Mouse (Mus musculus) urinary bladder, postnatal 36 days (tissue): Measurements from ENCODE around the gene Sost.

Experiments
- DNase-seq, 2 experiments: peaks; one replicate each; pipeline ENCODE4 v3.0.0; 2022; ENCODE audit warnings: low spot score in 2 of 2, mixed read lengths in 1 of 2

Gene Sost

GRCm38 (mm10) chr11:101946525-101946924, 20.3 kb downstream of the Sost start:
- no peak for DNase-seq

DNA sequence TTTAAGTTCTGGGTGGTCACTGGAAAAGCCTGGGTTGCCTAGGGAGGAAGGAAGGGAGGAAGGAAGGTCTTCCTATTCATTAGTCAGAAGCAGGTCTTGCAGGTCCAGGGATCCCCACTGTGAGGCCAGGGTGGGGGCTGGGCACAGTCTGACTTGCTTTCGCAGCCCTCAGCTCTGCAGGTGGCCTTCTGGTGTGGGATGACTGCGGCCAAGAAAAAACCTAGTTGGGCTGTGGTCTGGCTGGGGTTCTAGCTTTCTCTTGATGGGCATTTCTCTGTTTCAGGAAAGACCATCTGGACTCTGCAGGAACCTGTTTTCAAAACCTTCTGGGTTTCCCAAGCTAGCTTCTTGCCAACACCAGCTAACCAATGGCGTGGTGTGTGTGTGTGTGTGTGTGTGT, 23.8 kb downstream of the Sost start:
- DNase-seq, result no peak

DNA sequence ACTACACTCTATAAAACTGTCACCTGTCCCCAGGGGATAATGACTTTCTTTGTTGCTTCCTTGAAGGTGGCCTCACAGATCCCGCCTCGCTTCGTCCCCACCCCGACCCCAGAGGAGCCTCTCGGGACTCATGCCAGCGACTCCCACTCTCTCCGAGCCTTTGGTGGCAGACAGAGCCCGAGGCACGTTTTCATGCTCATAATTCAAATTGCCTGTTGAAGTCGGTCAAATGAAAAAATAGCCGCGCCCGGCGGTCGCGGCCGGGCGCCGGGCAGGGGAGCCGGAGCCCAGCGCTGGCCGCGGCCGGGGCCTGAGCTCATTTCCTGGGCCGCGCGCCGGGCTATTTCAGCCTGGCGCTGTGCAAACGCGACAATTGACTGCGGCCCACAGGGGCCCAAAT, 29.7 kb downstream of the Sost start:
- peak in 1 of 2 experiments; percentile 2 for DNase-seq

DNA sequence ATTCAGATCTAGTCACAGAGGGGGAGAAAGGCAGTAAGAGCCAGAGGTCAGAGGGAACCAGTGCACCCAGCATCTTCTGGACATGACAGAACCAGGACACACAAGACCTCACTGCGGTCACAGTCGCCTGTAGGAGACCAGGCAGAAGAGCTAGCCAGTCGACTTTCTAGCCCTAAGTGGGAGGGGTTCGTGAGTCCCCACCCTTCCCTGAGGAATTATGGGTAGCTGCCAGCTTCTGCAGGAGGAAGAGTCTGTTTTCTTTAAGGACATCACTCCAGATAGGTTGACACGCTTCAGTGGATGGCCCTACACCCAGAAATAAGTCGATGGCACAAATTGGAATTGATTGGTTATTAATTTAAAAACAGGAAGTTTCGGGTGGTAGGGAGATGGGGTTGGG, 30.4 kb downstream of the Sost start:
- no peak for DNase-seq

DNA sequence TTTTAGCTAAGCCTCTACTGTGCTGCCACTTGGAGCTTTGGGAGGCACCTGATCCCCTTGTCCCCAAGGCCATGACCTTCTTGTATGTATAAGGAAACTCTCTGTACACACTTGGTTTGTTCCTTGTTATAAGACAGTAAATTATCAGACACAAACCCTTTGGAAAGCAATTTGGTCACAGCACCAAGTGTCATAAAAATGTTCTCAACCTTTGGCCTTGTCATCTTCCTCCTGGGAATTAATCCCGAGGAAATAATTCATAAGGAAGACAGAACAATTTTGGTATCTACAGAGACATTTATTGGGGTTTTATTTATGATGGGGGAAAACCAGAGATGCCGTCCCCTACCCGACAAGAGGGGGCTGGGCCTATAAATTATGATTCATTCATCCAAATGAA, 31.1 kb downstream of the Sost start:
- no peak for DNase-seq

DNA sequence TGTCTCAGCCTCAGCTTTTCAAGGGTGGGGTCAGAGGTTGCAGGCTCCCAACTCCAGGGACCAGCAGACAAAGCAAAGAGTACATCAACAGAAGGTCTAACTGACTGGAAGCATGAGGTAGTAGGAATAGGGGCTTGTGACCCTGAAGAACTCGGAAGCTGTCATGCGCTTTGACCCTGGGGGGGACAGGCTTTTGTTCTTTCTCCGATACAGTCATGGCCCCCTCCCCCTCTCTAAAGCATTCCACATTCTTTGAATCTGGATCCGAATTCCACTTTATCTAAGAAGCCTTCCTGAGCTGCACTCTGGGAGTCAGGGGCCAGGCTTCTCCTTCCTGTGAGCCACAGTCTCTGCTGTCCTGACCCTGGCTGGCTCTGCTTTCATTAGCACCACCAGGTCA, 34.8 kb downstream of the Sost start:
- DNase-seq, result no peak

DNA sequence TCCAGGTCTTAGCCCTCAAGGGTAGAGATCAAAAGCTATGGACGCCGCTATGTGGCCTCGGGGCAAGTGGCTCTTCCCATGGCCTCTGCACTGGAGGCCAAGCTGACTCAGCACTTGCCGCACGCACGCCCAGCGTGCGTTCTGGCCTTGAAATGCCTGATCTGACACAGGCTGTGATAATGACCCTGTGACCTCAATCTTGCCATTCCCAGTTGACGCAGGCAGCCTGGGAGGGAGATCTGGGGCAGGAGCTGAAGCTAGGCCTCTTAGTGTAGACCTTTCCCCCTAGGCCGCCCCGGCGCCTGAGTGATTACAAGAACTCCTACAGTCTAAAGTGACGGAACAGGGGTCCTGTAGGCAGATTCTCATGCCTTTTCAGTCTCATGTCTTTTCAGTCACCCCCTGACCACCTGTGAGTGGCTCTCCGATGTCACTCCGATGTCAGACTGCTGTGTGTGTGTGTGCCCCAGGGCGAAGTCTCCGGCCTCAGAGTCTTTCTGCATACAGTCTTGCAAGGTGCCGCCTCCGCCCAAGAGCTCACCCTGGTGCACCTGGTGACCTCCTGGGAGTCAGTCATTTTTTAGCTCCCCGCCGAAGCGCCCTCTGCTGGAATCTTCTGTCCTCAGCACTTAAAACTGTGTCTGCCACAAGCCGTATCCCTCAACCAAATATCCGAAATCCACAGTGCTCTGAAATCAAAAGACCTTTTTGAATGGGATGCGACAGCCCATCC, 38.6 kb downstream of the Sost start:
- DNase-seq, result no peak

GRCm38 (mm10) chr11:101926951-101927589, 39.7 kb downstream of the Sost start:
- peak in 1 of 2 experiments; percentile 24 for DNase-seq

DNA sequence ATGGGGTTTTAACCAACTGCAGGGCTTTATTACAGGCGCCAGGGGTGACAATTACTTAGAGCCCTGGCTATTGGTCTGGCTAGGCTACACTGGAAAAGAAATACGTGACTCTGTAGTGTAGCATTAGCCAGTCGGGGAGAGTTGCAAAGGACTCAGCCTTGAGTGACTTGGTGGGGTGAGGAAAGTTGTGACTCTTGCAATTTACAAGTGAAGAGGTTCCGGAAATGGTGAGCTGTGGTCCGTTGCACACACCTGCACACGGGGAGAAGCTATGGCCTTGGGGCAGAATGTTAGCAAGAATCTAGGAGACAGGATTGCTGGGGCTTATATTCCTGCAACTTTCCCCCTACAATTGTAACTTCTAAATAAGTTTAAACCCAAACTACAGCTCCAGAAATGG, 41.2 kb downstream of the Sost start:
- no peak for DNase-seq

- no peak for DNase-seq
These were observed 42.3 kb downstream of the Sost start for GRCm38 (mm10) chr11:101924441-101924976.

DNA sequence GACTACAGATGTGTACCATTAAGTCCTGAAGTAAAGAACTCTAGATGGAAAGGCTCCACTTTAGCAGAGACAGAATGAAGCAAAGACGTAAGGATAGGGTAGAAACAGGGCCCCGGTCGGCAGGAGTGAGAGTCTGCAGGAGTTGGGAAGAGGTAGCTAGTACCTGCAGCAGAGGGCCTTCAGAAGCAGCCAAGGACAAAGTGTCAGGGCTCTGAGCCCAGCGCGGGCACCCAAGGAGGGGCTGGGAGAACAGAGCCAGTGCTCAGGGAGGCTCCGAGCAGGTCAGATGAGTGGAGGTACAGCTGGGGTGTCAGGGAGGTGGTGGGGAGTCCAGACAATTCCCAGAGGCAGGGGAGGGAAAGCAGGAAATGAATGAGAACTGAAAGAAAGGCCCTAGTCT, 42.8 kb downstream of the Sost start:
- no peak for DNase-seq

DNA sequence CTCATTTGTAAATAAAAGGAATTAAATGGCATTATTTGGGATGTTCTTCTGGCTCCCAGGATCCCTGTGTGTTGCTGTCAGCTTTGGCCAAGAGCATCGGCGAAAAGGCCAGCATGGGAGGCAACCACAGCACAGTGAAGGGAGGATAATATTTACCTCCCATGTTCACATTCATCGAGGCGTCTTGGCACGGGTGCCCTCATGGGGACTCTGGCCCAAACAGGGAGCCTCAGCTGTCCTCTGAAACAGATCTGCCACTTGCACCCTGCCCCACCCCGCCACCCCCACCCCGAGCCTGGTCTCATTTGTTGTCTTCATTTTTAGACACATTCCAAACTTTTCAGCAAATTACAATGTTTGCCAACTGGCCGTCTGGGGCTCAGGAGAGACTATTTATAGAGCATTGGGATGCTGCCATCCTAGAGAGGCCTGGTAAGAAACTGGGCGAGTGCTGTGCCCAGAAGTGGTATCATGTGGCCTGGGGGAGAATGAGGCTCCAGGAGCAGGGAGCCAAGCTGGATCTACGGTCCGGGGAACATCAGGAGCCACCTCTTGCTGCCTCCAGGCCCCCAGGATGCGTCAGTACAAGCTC, 45.4 kb downstream of the Sost start:
- peak in 1 of 2 experiments; percentile 9 for DNase-seq

DNA sequence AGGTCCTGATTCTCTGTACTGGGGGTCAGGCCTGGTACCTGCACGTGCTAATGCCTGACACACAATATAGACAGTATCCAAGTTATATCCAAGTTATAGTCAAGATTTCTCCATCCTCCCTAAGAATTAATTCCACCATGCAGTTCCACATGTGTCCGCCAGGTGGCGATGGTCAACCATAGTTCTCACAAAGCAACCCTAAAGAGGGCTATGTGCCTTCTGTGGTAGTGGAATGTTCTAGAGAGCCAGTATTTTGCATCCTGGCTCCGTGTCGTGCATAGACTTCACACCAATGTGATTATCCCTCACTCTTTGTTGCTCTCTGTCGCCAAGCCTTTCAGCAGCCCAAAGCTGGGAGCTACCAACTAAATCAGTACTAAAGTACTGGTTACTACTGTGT, 47.2 kb downstream of the Sost start:
- DNase-seq, result peak; percentile 75

GRCm38 (mm10) chr11:101918609-101919008, 48.2 kb downstream of the Sost start:
- DNase-seq, result no peak

- no peak for DNase-seq
These were observed 50.0 kb downstream of the Sost start for GRCm38 (mm10) chr11:101916772-101917171.

GRCm38 (mm10) chr11:101913591-101913990, 53.2 kb downstream of the Sost start:
- no peak for DNase-seq
